Mouse (Mus musculus) CD4-positive helper T cell, adult 2 months (primary cell): ENCODE results near the gene Hes3.

Experiments
- DNase-seq: peaks from one replicate; pipeline ENCODE4 v3.0.0-alpha.2; 2012; ENCODE audit warnings: low read depth, missing footprints, low spot score

The Hes3 gene

GRCm38 (mm10) chr4:152281601-152282000, 9.9 kb downstream of the Hes3 start:
- no peak for DNase-seq

- DNase-seq, result no peak
Observed at GRCm38 (mm10) chr4:152278986-152279385, 12.5 kb downstream of the Hes3 start.

GRCm38 (mm10) chr4:152277916-152278315, 13.5 kb downstream of the Hes3 start:
- DNase-seq, result no peak

- no peak for DNase-seq
Observed at GRCm38 (mm10) chr4:152276389-152277347, 14.8 kb downstream of the Hes3 start.

- DNase-seq, result no peak
Observed at GRCm38 (mm10) chr4:152274681-152275131, 16.8 kb downstream of the Hes3 start.

- peak; percentile 36 for DNase-seq
Observed at GRCm38 (mm10) chr4:152273621-152274236, 17.7 kb downstream of the Hes3 start, which contains the start of gene Gpr153. Gene Gpr153 (plus strand): TSS chr4:152274232.

- DNase-seq, result no peak
Observed at GRCm38 (mm10) chr4:152273191-152273590, 18.3 kb downstream of the Hes3 start.

- no peak for DNase-seq
Observed at GRCm38 (mm10) chr4:152272449-152273049, 18.9 kb downstream of the Hes3 start.

GRCm38 (mm10) chr4:152272006-152272405, 19.5 kb downstream of the Hes3 start:
- no peak for DNase-seq

- no peak for DNase-seq
Observed at GRCm38 (mm10) chr4:152271334-152271733, 20.1 kb downstream of the Hes3 start.

- DNase-seq, result no peak
Observed at GRCm38 (mm10) chr4:152270599-152270998, 20.9 kb downstream of the Hes3 start.

- DNase-seq, result no peak
Observed at GRCm38 (mm10) chr4:152269967-152270366, 21.5 kb downstream of the Hes3 start.

- DNase-seq, result no peak
Observed at GRCm38 (mm10) chr4:152267748-152268369, 23.6 kb downstream of the Hes3 start.

- no peak for DNase-seq
Observed at GRCm38 (mm10) chr4:152266236-152266895, 25.1 kb downstream of the Hes3 start.

- no peak for DNase-seq
Observed at GRCm38 (mm10) chr4:152265791-152266190, 25.7 kb downstream of the Hes3 start.

GRCm38 (mm10) chr4:152264867-152265568, 26.4 kb downstream of the Hes3 start:
- DNase-seq, result no peak

- DNase-seq, result no peak
Observed at GRCm38 (mm10) chr4:152264177-152264530, 27.3 kb downstream of the Hes3 start.

GRCm38 (mm10) chr4:152263512-152264176, 27.8 kb downstream of the Hes3 start:
- DNase-seq, result no peak

- DNase-seq, result no peak
Observed at GRCm38 (mm10) chr4:152263089-152263488, 28.4 kb downstream of the Hes3 start.

GRCm38 (mm10) chr4:152262187-152262586, 29.3 kb downstream of the Hes3 start:
- DNase-seq, result no peak
